In the genomic region with DNA sequence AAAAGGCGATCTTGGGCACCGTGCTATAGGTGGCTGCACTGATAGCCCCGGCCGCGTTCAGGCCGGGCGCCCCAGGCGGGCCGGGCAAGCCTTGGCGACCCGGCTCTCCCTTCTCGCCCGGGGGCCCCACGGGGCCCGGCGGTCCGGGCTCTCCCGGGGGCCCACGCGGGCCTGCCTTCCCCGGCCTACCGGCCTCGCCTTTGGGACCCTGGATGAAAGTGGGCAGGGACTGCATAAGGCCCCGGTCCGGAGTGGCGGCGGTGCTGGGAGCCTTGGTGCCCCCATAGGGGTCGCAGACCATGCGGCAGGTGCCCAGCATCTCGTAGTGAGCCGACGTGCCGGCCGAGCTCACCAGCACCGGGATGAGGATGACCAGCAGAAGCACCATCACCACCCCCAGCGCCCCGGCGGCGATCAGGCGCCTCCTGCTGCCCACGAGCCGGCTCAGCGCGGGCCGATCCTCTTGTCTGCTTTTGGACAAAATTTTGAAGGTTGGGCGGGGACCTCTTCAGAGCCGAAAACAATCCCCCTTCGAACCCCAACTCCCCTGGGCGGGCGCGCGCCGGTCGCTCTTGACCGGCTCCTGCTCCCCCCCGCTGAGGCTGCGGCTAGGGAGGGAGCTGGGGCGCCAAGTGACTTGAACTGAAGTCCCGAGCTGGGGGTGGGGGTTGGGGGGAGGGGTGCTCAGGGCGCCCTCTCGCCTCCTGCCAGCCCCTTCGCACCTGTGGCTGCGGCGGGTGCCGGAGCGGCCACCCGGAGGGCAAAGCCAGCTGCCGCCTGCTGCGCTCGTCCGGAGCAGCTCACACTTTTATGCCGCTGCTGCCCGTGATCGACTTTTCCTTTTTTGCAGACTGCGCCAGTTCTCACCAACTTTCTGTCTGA, we compare ENCODE assay signal across 8 mouse cellular contexts. TPM values are rescaled to one million over a fixed set of nuclear protein-coding genes. Genes with fewer than 3 reads are reported as not detected.
A peak's percentile ranks its signal among the peaks of the same experiment; 100 is the strongest.
DNase-seq lines count a peak whose midpoint lies in the region; ATAC-seq lines count a peak whose summit lies in the region.

No protein-coding gene starts in this region.

- WGBS in lung, embryonic 15.5 days = under 1% methylated on average over 66 of the region's 75 CpGs
- WGBS in embryonic facial prominence, embryonic 14.5 days = under 1% methylated on average over 46 of the region's 75 CpGs
- whole genome bisulfite sequencing in heart, embryonic 13.5 days = under 1% methylated on average over 73 of the region's 75 CpGs
- under 1% methylated on average over 67 of the region's 75 CpGs for WGBS in kidney, embryonic 16.5 days
- 1% methylated on average over 70 of the region's 75 CpGs for WGBS in liver, embryonic 12.5 days (ENCODE audit: insufficient replicate concordance)
- under 1% methylated on average over 73 of the region's 75 CpGs for WGBS in neural tube, embryonic 13.5 days

- no peaks in the 10 kb centered on the region for H3K36me3 ChIP-seq in lung, embryonic 15.5 days
- no peaks in the 10 kb centered on the region for H3K36me3 ChIP-seq in embryonic facial prominence, embryonic 14.5 days (ENCODE audit: control insufficient read depth, insufficient read depth, low read length)
- H3K36me3 ChIP-seq in heart, embryonic 13.5 days = no peaks in the 10 kb centered on the region
- no peaks in the 10 kb centered on the region for H3K36me3 ChIP-seq in kidney, embryonic 16.5 days (ENCODE audit: insufficient read depth, low read length)
- H3K36me3 ChIP-seq in liver, embryonic 12.5 days = no peaks in the 10 kb centered on the region
- H3K36me3 ChIP-seq in neural tube, embryonic 13.5 days = no peaks in the 10 kb centered on the region

- DNase-seq in lung, postnatal 36 days = no peak
- DNase-seq in embryonic facial prominence, embryonic 14.5 days (ENCODE audit: low spot score) = peak; percentile 45
- peak; percentile 12 to 14 for DNase-seq in urinary bladder, postnatal 36 days (ENCODE audit: low spot score in 2 of 2)

- peak overlapping the region; percentile 24; the same call in 1 of the 2 replicates for H3K9ac ChIP-seq in lung, embryonic 15.5 days
- H3K9ac ChIP-seq in embryonic facial prominence, embryonic 14.5 days (ENCODE audit: low read depth, low read length) = peak overlapping the region; percentile 61
- peak overlapping the region; percentile 80 for H3K9ac ChIP-seq in heart, embryonic 13.5 days
- H3K9ac ChIP-seq in kidney, embryonic 16.5 days (replicated peaks; ENCODE audit: low read length) = peak overlapping the region; percentile 40
- no peak overlapping the region for H3K9ac ChIP-seq in liver, embryonic 12.5 days
- peak overlapping the region; percentile 70 for H3K9ac ChIP-seq in neural tube, embryonic 13.5 days

- peak; percentile 69 for ATAC-seq in lung, embryonic 15.5 days (ENCODE audit: borderline replicate concordance, extremely low read depth, low FRiP score, low TSS enrichment)
- ATAC-seq in embryonic facial prominence, embryonic 14.5 days (ENCODE audit: low read depth) = peak; percentile 59
- ATAC-seq in heart, embryonic 13.5 days (ENCODE audit: extremely low read depth, insufficient number of reproducible peaks, low FRiP score, low TSS enrichment) = peak; percentile 42; the same call in 1 of the 2 replicates
- ATAC-seq in kidney, embryonic 16.5 days (ENCODE audit: low FRiP score, low TSS enrichment) = peak; percentile 82
- peak; percentile 44; the same call in 1 of the 2 replicates for ATAC-seq in liver, embryonic 12.5 days
- peak; percentile 77 for ATAC-seq in neural tube, embryonic 13.5 days (ENCODE audit: low read depth)

- peaks cover 55% of the 10 kb centered on the region for H3K27me3 ChIP-seq in lung, embryonic 15.5 days
- peaks cover 54% of the 10 kb centered on the region for H3K27me3 ChIP-seq in embryonic facial prominence, embryonic 14.5 days (replicated peaks; ENCODE audit: control insufficient read depth, insufficient read depth, low read length)
- H3K27me3 ChIP-seq in heart, embryonic 13.5 days (replicated peaks) = peaks cover 40% of the 10 kb centered on the region
- H3K27me3 ChIP-seq in kidney, embryonic 16.5 days (ENCODE audit: insufficient read depth, low read length) = peaks cover 36% of the 10 kb centered on the region
- peaks cover 59% of the 10 kb centered on the region for H3K27me3 ChIP-seq in liver, embryonic 12.5 days (replicated peaks)
- peaks cover 59% of the 10 kb centered on the region for H3K27me3 ChIP-seq in neural tube, embryonic 13.5 days

- peak overlapping the region; percentile 50 for H3K4me3 ChIP-seq in lung, embryonic 15.5 days
- peak overlapping the region; percentile 56 for H3K4me3 ChIP-seq in embryonic facial prominence, embryonic 14.5 days (ENCODE audit: low read depth, low read length)
- H3K4me3 ChIP-seq in heart, embryonic 13.5 days = peak overlapping the region; percentile 67
- peak overlapping the region; percentile 45 for H3K4me3 ChIP-seq in kidney, embryonic 16.5 days (ENCODE audit: low read length)
- peak overlapping the region; percentile 47 for H3K4me3 ChIP-seq in liver, embryonic 12.5 days
- peak overlapping the region; percentile 54 for H3K4me3 ChIP-seq in neural tube, embryonic 13.5 days

- H3K4me2 ChIP-seq in lung, embryonic 15.5 days = peak overlapping the region; percentile 99
- peak overlapping the region; percentile 100 for H3K4me2 ChIP-seq in embryonic facial prominence, embryonic 14.5 days (ENCODE audit: low read depth, low read length)
- peak overlapping the region; percentile 99 for H3K4me2 ChIP-seq in heart, embryonic 13.5 days
- H3K4me2 ChIP-seq in kidney, embryonic 16.5 days (replicated peaks; ENCODE audit: low read depth, low read length) = peak overlapping the region; percentile 71
- H3K4me2 ChIP-seq in liver, embryonic 12.5 days = peak overlapping the region; percentile 66
- H3K4me2 ChIP-seq in neural tube, embryonic 13.5 days = peak overlapping the region; percentile 99

- H3K9me3 ChIP-seq in lung, embryonic 15.5 days = no peaks in the 10 kb centered on the region
- no peaks in the 10 kb centered on the region for H3K9me3 ChIP-seq in embryonic facial prominence, embryonic 14.5 days (ENCODE audit: control insufficient read depth, low read length)
- no peaks in the 10 kb centered on the region for H3K9me3 ChIP-seq in heart, embryonic 13.5 days
- H3K9me3 ChIP-seq in kidney, embryonic 16.5 days (ENCODE audit: low read length) = no peaks in the 10 kb centered on the region
- no peaks in the 10 kb centered on the region for H3K9me3 ChIP-seq in liver, embryonic 12.5 days (replicated peaks)
- H3K9me3 ChIP-seq in neural tube, embryonic 13.5 days = no peaks in the 10 kb centered on the region

- H3K27ac ChIP-seq in lung, embryonic 15.5 days = no peak overlapping the region
- no peak overlapping the region for H3K27ac ChIP-seq in embryonic facial prominence, embryonic 14.5 days (replicated peaks; ENCODE audit: low read depth, low read length)
- H3K27ac ChIP-seq in heart, embryonic 13.5 days (replicated peaks) = no peak overlapping the region
- H3K27ac ChIP-seq in kidney, embryonic 16.5 days (ENCODE audit: low read length) = no peak overlapping the region
- H3K27ac ChIP-seq in liver, embryonic 12.5 days = no peak overlapping the region
- peak overlapping the region; percentile 35; the same call in 1 of the 2 replicates for H3K27ac ChIP-seq in neural tube, embryonic 13.5 days (replicated peaks)

- H3K4me1 ChIP-seq in lung, embryonic 15.5 days = peaks cover 21% of the 10 kb centered on the region
- peaks cover 12% of the 10 kb centered on the region; the same call in 1 of the 2 replicates for H3K4me1 ChIP-seq in embryonic facial prominence, embryonic 14.5 days (ENCODE audit: control insufficient read depth, insufficient read depth, low read length)
- peaks cover 27% of the 10 kb centered on the region for H3K4me1 ChIP-seq in heart, embryonic 13.5 days
- peaks cover 16% of the 10 kb centered on the region; the same call in 1 of the 2 replicates for H3K4me1 ChIP-seq in kidney, embryonic 16.5 days (ENCODE audit: insufficient read depth, low read length)
- H3K4me1 ChIP-seq in liver, embryonic 12.5 days = peaks cover 23% of the 10 kb centered on the region
- H3K4me1 ChIP-seq in neural tube, embryonic 13.5 days (replicated peaks) = peaks cover 29% of the 10 kb centered on the region

RNA-seq across cellular contexts. Expression of gene C1ql3, which starts 0.9 kb away (rescaled TPM):
- 0.17 and 0.21 TPM in 2 replicates for polyA plus RNA-seq in lung, embryonic 15.5 days (2015; fragmentation: Nextera tagmentation; extraction: Ambion mirVana)
- polyA plus RNA-seq in embryonic facial prominence, embryonic 14.5 days (2014; fragmentation: Nextera tagmentation; extraction: Ambion mirVana) = 3.5 and 4.2 TPM in 2 replicates
- 1.3 and 1.4 TPM in 2 replicates for polyA plus RNA-seq in heart, embryonic 13.5 days (2015; fragmentation: Nextera tagmentation; extraction: Ambion mirVana)
- 1.1 and 1.7 TPM in 2 replicates for polyA plus RNA-seq in kidney, embryonic 16.5 days (2015; fragmentation: Nextera tagmentation; extraction: Ambion mirVana)
- 0.10 and 0.12 TPM in 2 replicates for polyA plus RNA-seq in liver, embryonic 12.5 days (2016; fragmentation: Nextera tagmentation; extraction: Ambion mirVana)
- polyA plus RNA-seq in neural tube, embryonic 13.5 days (2015; fragmentation: Nextera tagmentation; extraction: Ambion mirVana) = 2.8 and 3.6 TPM in 2 replicates
